Mouse (Mus musculus): ENCODE data around the gene Rp2.

DNA sequence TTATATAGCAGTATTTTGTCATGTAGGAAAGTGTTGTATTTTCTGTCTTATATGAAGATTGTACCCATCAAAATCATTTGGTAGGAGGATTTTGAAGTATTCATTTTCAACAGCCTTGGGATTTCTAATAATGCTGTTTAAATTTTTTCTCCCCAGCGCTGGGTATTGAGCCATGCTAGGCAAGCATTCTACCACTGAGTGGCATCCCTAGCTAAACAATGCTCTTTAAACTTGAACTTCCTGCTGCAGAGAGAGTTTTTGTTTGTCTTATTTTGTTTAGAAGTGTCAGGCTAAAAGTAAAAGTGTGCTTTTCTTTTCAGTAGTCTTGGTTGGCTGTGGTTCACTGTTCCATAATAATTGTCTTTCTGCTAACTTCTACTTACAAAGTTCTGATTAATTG, 1.8 kb downstream of the Rp2 start:
- TF ChIP-seq CTCF (IDR thresholded peaks at IDR 0.05; ENCODE audit: extremely low read depth, insufficient read depth, low read length) (no peak), POLR2A (IDR thresholded peaks at IDR 0.05; ENCODE audit: extremely low read depth, insufficient read depth, low read length) (no peak)

All from cortical plate, adult 2 months (tissue).